In genomic region chr5:64881559-64881958, GRCm38 (mm10) we compare ENCODE assay signal across 3 mouse cellular contexts. TPM values are rescaled to one million over a fixed set of nuclear protein-coding genes. Genes with fewer than 3 reads are reported as not detected.
"Had no signal": no experiment of that assay in that cellular context is flagged by ENCODE, and none has a peak within 500 bp of the region (broad histone marks: within the 10 kb centered on the region; RNA-seq: fewer than 3 reads in every experiment).

No protein-coding gene starts in this region.

RNA-seq across cellular contexts. Expression of gene Tlr1, which starts 51.8 kb away (rescaled TPM):
- total RNA-seq: common myeloid progenitor, adult 5-6 weeks; gastrocnemius, adult 8-10 months had no signal
- polyA plus RNA-seq: erythroblast, embryonic 14.5 days had no signal
